Mouse (Mus musculus) spleen, postnatal 4 days (tissue): ENCODE measurements around the gene Cnih1.
"Not testable (repeated sequence)": the region's sequence is repeated elsewhere in the genome, so short reads cannot be mapped to it uniquely, and the experiment has no call there.

Experiments used
- DNase-seq, 2 experiments: peaks; one replicate each; pipeline ENCODE4 v3.0.0; 2022; ENCODE audit warnings: low spot score in 2 of 2

Gene Cnih1

GRCm38 (mm10) chr14:46788505-46788901, 292 bp upstream of the Cnih1 start:
- no peak for DNase-seq

- DNase-seq: no peak
Measured at GRCm38 (mm10) chr14:46787454-46787786, 791 bp downstream of the Cnih1 start.

GRCm38 (mm10) chr14:46785247-46785646, 3.0 kb downstream of the Cnih1 start:
- peak in 1 of 2 experiments; percentile 58 for DNase-seq

- no peak for DNase-seq
Measured at GRCm38 (mm10) chr14:46783327-46783926, 4.8 kb downstream of the Cnih1 start.

- DNase-seq: peak in 1 of 2 experiments; percentile 36
Measured at GRCm38 (mm10) chr14:46782187-46782828, 5.9 kb downstream of the Cnih1 start.

GRCm38 (mm10) chr14:46781086-46781485, 7.1 kb downstream of the Cnih1 start:
- peak in 1 of 2 experiments; percentile 54 for DNase-seq

- DNase-seq: no peak
Measured at GRCm38 (mm10) chr14:46779217-46779616, 9.0 kb downstream of the Cnih1 start.

GRCm38 (mm10) chr14:46778756-46779155, 9.5 kb downstream of the Cnih1 start:
- no peak for DNase-seq

GRCm38 (mm10) chr14:46770036-46770435, 18.2 kb downstream of the Cnih1 start:
- no peak for DNase-seq

- DNase-seq: no peak
Measured at GRCm38 (mm10) chr14:46767116-46767515, 21.1 kb downstream of the Cnih1 start.

GRCm38 (mm10) chr14:46761186-46761585, 27.0 kb downstream of the Cnih1 start:
- no peak for DNase-seq

GRCm38 (mm10) chr14:46760355-46761029, 27.7 kb downstream of the Cnih1 start, which contains the start of gene Cdkn3:
Cdkn3 (plus strand) TSS chr14:46760541.
- DNase-seq: peak; percentile 92 to 93

GRCm38 (mm10) chr14:46759970-46760354, 28.2 kb downstream of the Cnih1 start:
- DNase-seq: no peak

GRCm38 (mm10) chr14:46757736-46758135, 30.5 kb downstream of the Cnih1 start:
- DNase-seq: no peak

GRCm38 (mm10) chr14:46755851-46756250, 32.4 kb downstream of the Cnih1 start:
- no peak for DNase-seq

- not testable (repeated sequence) for DNase-seq
Measured at GRCm38 (mm10) chr14:46754371-46754770, 33.8 kb downstream of the Cnih1 start.

- no peak for DNase-seq
Measured at GRCm38 (mm10) chr14:46745413-46745812, 42.8 kb downstream of the Cnih1 start.

GRCm38 (mm10) chr14:46742674-46743073, 45.5 kb downstream of the Cnih1 start:
- DNase-seq: no peak

GRCm38 (mm10) chr14:46737346-46737745, 50.9 kb downstream of the Cnih1 start:
- not testable (repeated sequence) for DNase-seq

GRCm38 (mm10) chr14:46736366-46736765, 51.8 kb downstream of the Cnih1 start:
- DNase-seq: no peak

- DNase-seq: no peak
Measured at GRCm38 (mm10) chr14:46734761-46735455, 53.3 kb downstream of the Cnih1 start.

GRCm38 (mm10) chr14:46734262-46734661, 53.9 kb downstream of the Cnih1 start:
- no peak for DNase-seq
